Mouse (Mus musculus): ENCODE data around the gene Slc1a4. TPM values are rescaled to one million over a fixed set of nuclear protein-coding genes. Genes with fewer than 3 reads are reported as not detected.

Gene Slc1a4
- polyA plus RNA-seq, 1 experiment from 2014 or later: 15.3 TPM

- Histone ChIP-seq H3K4me3 (no peak overlapping the region), H3K4me1 (replicated peaks) (no peaks in the 10 kb centered on the region), H3K27me3 (ENCODE audit: insufficient read depth, poor library complexity, severe bottlenecking) (no peaks in the 10 kb centered on the region), H3K9me3 (no peaks in the 10 kb centered on the region), H3K27ac (no peak overlapping the region), H3K36me3 (peaks cover 35% of the 10 kb centered on the region)
- no peak for DNase-seq (ENCODE audit: low spot score)
- WGBS: 93% methylated on average over 8 of the region's 8 CpGs
Measured at GRCm38 (mm10) chr11:20313576-20313975, 18.9 kb downstream of the Slc1a4 start.

DNA sequence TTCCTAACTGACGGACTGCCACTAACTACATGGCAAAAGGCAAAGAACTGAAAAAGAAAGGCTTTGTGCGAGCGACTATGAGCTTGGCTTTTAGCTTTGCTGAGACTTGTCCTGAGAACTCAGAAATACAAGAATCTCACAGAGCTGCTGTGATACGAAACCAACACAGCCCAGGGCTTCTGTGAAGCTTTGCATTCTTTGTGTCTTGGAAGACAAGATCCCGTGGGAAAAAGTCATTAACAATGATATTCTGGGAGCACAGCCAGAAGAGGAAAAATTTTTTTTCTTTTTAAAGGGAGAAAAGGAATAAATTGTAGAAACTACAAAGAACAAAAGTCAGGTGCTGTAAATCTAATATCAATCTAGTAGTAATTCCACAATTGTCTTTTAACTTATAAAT is 23.5 kb downstream of the Slc1a4 start:
- H3K27ac ChIP-seq: no peak overlapping the region
- peaks cover 69% of the 10 kb centered on the region for H3K36me3 ChIP-seq
- H3K9me3 ChIP-seq: no peaks in the 10 kb centered on the region
- no peak for DNase-seq (ENCODE audit: low spot score)
- WGBS: 85% methylated on average over 5 of the region's 5 CpGs
- H3K4me1 ChIP-seq (replicated peaks): no peaks in the 10 kb centered on the region
- no peaks in the 10 kb centered on the region for H3K27me3 ChIP-seq (ENCODE audit: insufficient read depth, poor library complexity, severe bottlenecking)
- no peak overlapping the region for H3K4me3 ChIP-seq

- no peak for DNase-seq (ENCODE audit: low spot score)
- H3K4me1 ChIP-seq (replicated peaks): no peaks in the 10 kb centered on the region
- no peaks in the 10 kb centered on the region for H3K9me3 ChIP-seq
- no peak overlapping the region for H3K27ac ChIP-seq
- H3K27me3 ChIP-seq (ENCODE audit: insufficient read depth, poor library complexity, severe bottlenecking): no peaks in the 10 kb centered on the region
- peaks cover 70% of the 10 kb centered on the region for H3K36me3 ChIP-seq
- H3K4me3 ChIP-seq: no peak overlapping the region
- 93% methylated on average over 3 of the region's 3 CpGs for WGBS
Measured at GRCm38 (mm10) chr11:20307409-20307808, 25.1 kb downstream of the Slc1a4 start.

- 70% methylated on average over 1 of the region's 1 CpGs for WGBS
- no peaks in the 10 kb centered on the region for H3K4me1 ChIP-seq (replicated peaks)
- DNase-seq (ENCODE audit: low spot score): no peak
- H3K27ac ChIP-seq: no peak overlapping the region
- no peaks in the 10 kb centered on the region for H3K9me3 ChIP-seq
- peaks cover 66% of the 10 kb centered on the region for H3K36me3 ChIP-seq
- no peak overlapping the region for H3K4me3 ChIP-seq
- H3K27me3 ChIP-seq (ENCODE audit: insufficient read depth, poor library complexity, severe bottlenecking): no peaks in the 10 kb centered on the region
Measured at GRCm38 (mm10) chr11:20305641-20306040, 26.9 kb downstream of the Slc1a4 start.

GRCm38 (mm10) chr11:20304341-20304740 is 28.2 kb downstream of the Slc1a4 start:
- DNase-seq (ENCODE audit: low spot score): peak; percentile 30
- Histone ChIP-seq H3K27me3 (ENCODE audit: insufficient read depth, poor library complexity, severe bottlenecking) (no peaks in the 10 kb centered on the region), H3K4me3 (no peak overlapping the region), H3K27ac (no peak overlapping the region), H3K4me1 (replicated peaks) (no peaks in the 10 kb centered on the region), H3K36me3 (peaks cover 66% of the 10 kb centered on the region), H3K9me3 (no peaks in the 10 kb centered on the region)
- 69% methylated on average over 6 of the region's 6 CpGs for WGBS

GRCm38 (mm10) chr11:20301332-20301731 is 31.2 kb downstream of the Slc1a4 start:
- WGBS: 89% methylated on average over 4 of the region's 4 CpGs
- no peak overlapping the region for H3K27ac ChIP-seq
- no peaks in the 10 kb centered on the region for H3K4me1 ChIP-seq (replicated peaks)
- H3K9me3 ChIP-seq: no peaks in the 10 kb centered on the region
- no peaks in the 10 kb centered on the region for H3K27me3 ChIP-seq (ENCODE audit: insufficient read depth, poor library complexity, severe bottlenecking)
- H3K36me3 ChIP-seq: peaks cover 41% of the 10 kb centered on the region
- no peak for DNase-seq (ENCODE audit: low spot score)
- H3K4me3 ChIP-seq: no peak overlapping the region

- DNase-seq (ENCODE audit: low spot score): no peak
- Histone ChIP-seq H3K9me3 (no peaks in the 10 kb centered on the region), H3K4me3 (no peak overlapping the region), H3K27ac (no peak overlapping the region), H3K4me1 (replicated peaks) (no peaks in the 10 kb centered on the region), H3K36me3 (peaks cover 36% of the 10 kb centered on the region), H3K27me3 (ENCODE audit: insufficient read depth, poor library complexity, severe bottlenecking) (no peaks in the 10 kb centered on the region)
- WGBS: 89% methylated on average over 6 of the region's 6 CpGs
Measured at GRCm38 (mm10) chr11:20300850-20301249, 31.7 kb downstream of the Slc1a4 start.

DNA sequence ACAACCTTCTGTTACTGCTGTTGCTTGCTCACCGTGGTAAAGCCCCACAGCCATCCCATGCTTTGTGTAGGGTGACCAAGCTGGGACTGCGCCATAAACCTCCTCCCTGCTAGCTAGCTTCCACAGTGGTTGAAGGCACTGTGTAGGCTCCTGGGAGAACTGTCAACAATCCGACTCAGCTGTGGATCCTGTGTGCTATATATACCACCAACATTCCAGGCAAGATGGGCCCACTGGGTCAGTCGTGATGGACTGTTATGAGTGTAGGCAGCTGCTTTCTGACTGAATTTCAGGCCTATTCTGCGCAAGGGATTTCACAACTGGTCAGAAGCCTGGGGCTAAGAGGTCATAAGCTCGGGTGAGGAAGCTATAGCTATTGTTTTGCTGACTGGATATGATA is 32.6 kb downstream of the Slc1a4 start:
- Histone ChIP-seq H3K4me3 (no peak overlapping the region), H3K4me1 (replicated peaks) (no peaks in the 10 kb centered on the region), H3K9me3 (no peaks in the 10 kb centered on the region), H3K27ac (no peak overlapping the region), H3K36me3 (peaks cover 27% of the 10 kb centered on the region), H3K27me3 (ENCODE audit: insufficient read depth, poor library complexity, severe bottlenecking) (no peaks in the 10 kb centered on the region)
- 86% methylated on average over 6 of the region's 6 CpGs for WGBS
- DNase-seq (ENCODE audit: low spot score): no peak

- H3K36me3 ChIP-seq: no peaks in the 10 kb centered on the region
- no peak overlapping the region for H3K4me3 ChIP-seq
- H3K9me3 ChIP-seq: no peaks in the 10 kb centered on the region
- WGBS: 89% methylated on average over 3 of the region's 3 CpGs
- H3K27me3 ChIP-seq (ENCODE audit: insufficient read depth, poor library complexity, severe bottlenecking): no peaks in the 10 kb centered on the region
- H3K27ac ChIP-seq: no peak overlapping the region
- no peak for DNase-seq (ENCODE audit: low spot score)
- H3K4me1 ChIP-seq (replicated peaks): no peaks in the 10 kb centered on the region
Measured at GRCm38 (mm10) chr11:20284463-20284862, 48.0 kb downstream of the Slc1a4 start.

DNA sequence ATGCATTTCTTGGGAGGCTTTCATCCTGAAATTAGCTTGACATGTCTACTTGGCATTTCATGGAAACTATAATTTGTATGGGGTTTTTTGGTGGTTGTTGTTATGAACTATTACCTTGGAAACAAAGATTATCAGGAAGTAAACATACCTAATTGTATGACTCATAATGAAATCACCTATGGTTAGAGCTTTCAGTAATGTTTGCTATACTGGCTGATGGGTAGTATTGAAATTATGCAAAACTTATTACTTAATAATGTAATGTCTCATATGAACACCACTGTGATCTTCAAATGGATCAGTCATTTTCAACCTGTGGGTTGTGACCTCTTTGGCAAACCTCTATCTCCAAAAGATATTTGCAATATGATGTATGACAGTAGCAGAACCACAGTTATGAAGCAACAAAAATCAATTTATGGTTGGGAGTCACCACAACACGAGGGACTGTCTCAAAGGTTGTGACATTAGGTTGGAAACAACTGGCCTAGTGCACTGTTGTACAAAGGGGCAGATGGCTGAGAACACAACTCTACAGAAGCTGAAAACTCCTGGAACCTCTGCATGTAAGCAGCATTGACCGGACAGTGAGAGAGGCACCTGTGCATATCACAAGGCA is 49.8 kb downstream of the Slc1a4 start:
- no peaks in the 10 kb centered on the region for H3K27me3 ChIP-seq (ENCODE audit: insufficient read depth, poor library complexity, severe bottlenecking)
- no peaks in the 10 kb centered on the region for H3K4me1 ChIP-seq (replicated peaks)
- no peak overlapping the region for H3K4me3 ChIP-seq
- WGBS: 88% methylated on average over 2 of the region's 2 CpGs
- DNase-seq (ENCODE audit: low spot score): no peak
- H3K36me3 ChIP-seq: no peaks in the 10 kb centered on the region
- no peaks in the 10 kb centered on the region for H3K9me3 ChIP-seq
- no peak overlapping the region for H3K27ac ChIP-seq

GRCm38 (mm10) chr11:20280982-20281381 is 51.5 kb downstream of the Slc1a4 start:
- no peak for DNase-seq (ENCODE audit: low spot score)
- Histone ChIP-seq H3K9me3 (no peaks in the 10 kb centered on the region), H3K27me3 (ENCODE audit: insufficient read depth, poor library complexity, severe bottlenecking) (no peaks in the 10 kb centered on the region), H3K27ac (no peak overlapping the region), H3K36me3 (no peaks in the 10 kb centered on the region), H3K4me1 (replicated peaks) (no peaks in the 10 kb centered on the region), H3K4me3 (no peak overlapping the region)
- 82% methylated on average over 5 of the region's 5 CpGs for whole genome bisulfite sequencing

DNA sequence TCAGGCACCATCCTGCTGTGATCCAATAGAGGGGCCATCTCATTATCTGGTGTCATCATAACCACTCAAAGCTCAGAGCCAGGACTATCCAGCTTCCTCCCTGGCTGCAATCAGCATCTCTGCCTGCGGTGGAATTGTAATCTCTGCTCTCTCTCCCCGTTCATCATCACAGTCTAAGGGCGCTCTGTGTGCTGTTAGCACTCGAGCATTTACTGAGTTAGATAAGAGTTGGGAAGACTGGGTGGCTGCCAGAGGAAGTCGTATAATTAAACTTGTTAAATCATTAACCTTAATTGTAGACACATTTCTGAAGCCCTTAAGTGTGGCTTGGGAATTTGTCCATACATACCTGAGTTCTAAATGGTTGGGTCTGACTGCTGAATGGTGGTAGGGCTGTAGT is 53.8 kb downstream of the Slc1a4 start:
- WGBS: 83% methylated on average over 5 of the region's 5 CpGs
- no peak overlapping the region for H3K4me3 ChIP-seq
- no peaks in the 10 kb centered on the region for H3K9me3 ChIP-seq
- H3K36me3 ChIP-seq: no peaks in the 10 kb centered on the region
- H3K27me3 ChIP-seq (ENCODE audit: insufficient read depth, poor library complexity, severe bottlenecking): no peaks in the 10 kb centered on the region
- DNase-seq (ENCODE audit: low spot score): no peak
- H3K4me1 ChIP-seq (replicated peaks): no peaks in the 10 kb centered on the region
- H3K27ac ChIP-seq: no peak overlapping the region

GRCm38 (mm10) chr11:20277106-20277505 is 55.4 kb downstream of the Slc1a4 start:
- no peaks in the 10 kb centered on the region for H3K36me3 ChIP-seq
- H3K27me3 ChIP-seq (ENCODE audit: insufficient read depth, poor library complexity, severe bottlenecking): no peaks in the 10 kb centered on the region
- H3K9me3 ChIP-seq: no peaks in the 10 kb centered on the region
- no peak overlapping the region for H3K4me3 ChIP-seq
- WGBS: 73% methylated on average over 2 of the region's 2 CpGs
- no peak for DNase-seq (ENCODE audit: low spot score)
- peaks cover under 1% of the 10 kb centered on the region; the same call in 1 of the 2 replicates for H3K4me1 ChIP-seq (replicated peaks)
- no peak overlapping the region for H3K27ac ChIP-seq

DNA sequence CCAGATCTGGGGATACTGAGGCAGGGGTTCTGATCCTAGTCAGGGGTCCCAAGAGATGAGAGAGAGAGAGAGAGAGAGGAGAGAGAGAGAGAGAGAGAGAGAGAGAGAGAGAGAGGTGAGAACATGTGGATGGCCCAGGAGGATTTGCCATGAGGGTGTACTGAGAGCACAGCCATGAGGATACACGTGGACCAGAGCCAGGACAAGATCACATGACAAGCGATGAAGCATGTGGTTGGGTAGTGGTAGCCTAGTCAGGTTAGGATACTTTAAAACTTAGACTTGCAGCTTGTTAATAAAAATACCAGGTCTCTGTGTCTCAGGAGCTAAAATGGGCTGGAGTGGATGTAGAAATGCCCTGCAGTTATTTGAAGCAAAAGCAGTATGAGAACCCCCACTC is 56.5 kb downstream of the Slc1a4 start:
- no peak for DNase-seq (ENCODE audit: low spot score)
- no peak overlapping the region for H3K27ac ChIP-seq
- no peaks in the 10 kb centered on the region for H3K27me3 ChIP-seq (ENCODE audit: insufficient read depth, poor library complexity, severe bottlenecking)
- H3K9me3 ChIP-seq: no peaks in the 10 kb centered on the region
- 68% methylated on average over 2 of the region's 2 CpGs for WGBS
- H3K4me3 ChIP-seq: no peak overlapping the region
- no peaks in the 10 kb centered on the region for H3K36me3 ChIP-seq
- peaks cover 3% of the 10 kb centered on the region; the same call in 1 of the 2 replicates for H3K4me1 ChIP-seq (replicated peaks)

All from hindbrain, embryonic 10.5 days (tissue).